Mouse (Mus musculus): ENCODE measurements at regions not wholly inside any gene's neighbourhood (a gene's known extent, or its start where the extent isn't known, plus 50 kb on each side); places are given as distances from the start of the nearest gene placed in this dataset.
"Not testable (repeated sequence)": the region's sequence is repeated elsewhere in the genome, so short reads cannot be mapped to it uniquely, and the experiment has no call there.

GRCm38 (mm10) chr6:144940871-144941380 is 135.1 kb downstream of the Bcat1 start:
- DNase-seq (ENCODE audit: low spot score), result no peak

GRCm38 (mm10) chr6:144938613-144939236 is 137.3 kb downstream of the Bcat1 start:
- no peak for DNase-seq (ENCODE audit: low spot score)

GRCm38 (mm10) chr6:144937211-144937610 is 138.8 kb downstream of the Bcat1 start:
- DNase-seq (ENCODE audit: low spot score), result no peak

GRCm38 (mm10) chr6:144933722-144934235 is 142.2 kb downstream of the Bcat1 start:
- no peak for DNase-seq (ENCODE audit: low spot score)

- DNase-seq (ENCODE audit: low spot score), result no peak
Observed at GRCm38 (mm10) chr6:144932402-144932801, 143.6 kb downstream of the Bcat1 start.

- no peak for DNase-seq (ENCODE audit: low spot score)
Observed at GRCm38 (mm10) chr6:144929959-144930358, 146.0 kb downstream of the Bcat1 start.

GRCm38 (mm10) chr6:144929262-144929855 is 146.6 kb downstream of the Bcat1 start:
- DNase-seq (ENCODE audit: low spot score), result no peak

- DNase-seq (ENCODE audit: low spot score), result no peak
Observed at GRCm38 (mm10) chr6:144927599-144927998, 145.8 kb upstream of the Sox5 start.

GRCm38 (mm10) chr6:144922762-144923161 is 141.0 kb upstream of the Sox5 start:
- DNase-seq (ENCODE audit: low spot score), result no peak

GRCm38 (mm10) chr6:144919750-144920149 is 138.0 kb upstream of the Sox5 start:
- no peak for DNase-seq (ENCODE audit: low spot score)

- DNase-seq (ENCODE audit: low spot score), result no peak
Observed at GRCm38 (mm10) chr6:144917128-144917527, 135.4 kb upstream of the Sox5 start.

- no peak for DNase-seq (ENCODE audit: low spot score)
Observed at GRCm38 (mm10) chr6:144911781-144912180, 130.0 kb upstream of the Sox5 start.

GRCm38 (mm10) chr6:144910392-144910791 is 128.6 kb upstream of the Sox5 start:
- DNase-seq (ENCODE audit: low spot score), result no peak

- no peak for DNase-seq (ENCODE audit: low spot score)
Observed at GRCm38 (mm10) chr6:144908646-144909045, 126.9 kb upstream of the Sox5 start.

GRCm38 (mm10) chr6:144903156-144903555 is 121.4 kb upstream of the Sox5 start:
- DNase-seq (ENCODE audit: low spot score), result no peak

GRCm38 (mm10) chr6:144902267-144902995 is 120.7 kb upstream of the Sox5 start:
- DNase-seq (ENCODE audit: low spot score), result no peak

- DNase-seq (ENCODE audit: low spot score), result no peak
Observed at GRCm38 (mm10) chr6:144901825-144902224, 120.0 kb upstream of the Sox5 start.

- DNase-seq (ENCODE audit: low spot score), result not testable (repeated sequence)
Observed at GRCm38 (mm10) chr6:144900858-144901257, 119.1 kb upstream of the Sox5 start.

GRCm38 (mm10) chr6:144897526-144897925 is 115.7 kb upstream of the Sox5 start:
- no peak for DNase-seq (ENCODE audit: low spot score)

GRCm38 (mm10) chr6:144890914-144891313 is 109.1 kb upstream of the Sox5 start:
- DNase-seq (ENCODE audit: low spot score), result no peak

- no peak for DNase-seq (ENCODE audit: low spot score)
Observed at GRCm38 (mm10) chr6:144890166-144890565, 108.4 kb upstream of the Sox5 start.

- DNase-seq (ENCODE audit: low spot score), result no peak
Observed at GRCm38 (mm10) chr6:144883117-144883516, 101.3 kb upstream of the Sox5 start.

- DNase-seq (ENCODE audit: low spot score), result peak; percentile 43
Observed at GRCm38 (mm10) chr6:144880098-144880497, 98.3 kb upstream of the Sox5 start.
